Mouse (Mus musculus) gastrocnemius, adult 2 months (tissue): ENCODE measurements around the gene Sox18. TPM values are rescaled to one million over a fixed set of nuclear protein-coding genes. Genes with fewer than 3 reads are reported as not detected.

Experiments
- DNase-seq: peaks from one replicate; pipeline ENCODE4 v3.0.0; 2022
- H3K27ac ChIP-seq: fragments of 200-600 bp; 2 replicates; pipeline ENCODE4 v1.8.1; 2022; ENCODE audit warnings: mild to moderate bottlenecking
- H3K4me3 ChIP-seq: fragments of 200-600 bp; 2 replicates; pipeline ENCODE4 v1.8.1; 2022; ENCODE audit warnings: mild to moderate bottlenecking, moderate library complexity
- CTCF ChIP-seq: fragments of 200-600 bp; IDR thresholded peaks from 2 replicates; pipeline ENCODE4 v1.8.1; 2022; ENCODE audit warnings: antibody characterized with exemption, mild to moderate bottlenecking, moderate library complexity
- intact Hi-C: fragments of 180-260 bp; cut with DNase I; formaldehyde crosslinking; loops from one replicate; pipeline ENCODE4 v1.15.1; 2025
- total RNA-seq, 2 experiments: library from RNA; stranded (reverse); gene quantifications; 2 replicates each; pipeline ENCODE4 v1.2.3; 2021

Sox18 gene
- total RNA-seq, 2 experiments from 2014 or later, result 10.4 to 15.3 TPM

- no peak for DNase-seq
- peak; percentile 58 for TF ChIP-seq CTCF
- Histone ChIP-seq H3K27ac (no peak overlapping the region), H3K4me3 (no peak overlapping the region)
- intact Hi-C loops, result no loop called here
These were observed 48.0 kb downstream of the Sox18 start for GRCm38 (mm10) chr2:181623401-181623800.

Other genes with a start within 250 kb of the Sox18 start
- 1 to 10 TPM; 4.9 to 6.7 TPM for gene Zbtb46, start 212.2 kb downstream of the Sox18 start, total RNA-seq
- not detected for gene Abhd16b, start 178.4 kb downstream of the Sox18 start, total RNA-seq
- 10 to 100 TPM; 47.0 to 52.5 TPM for gene Tpd52l2, start 174.5 kb downstream of the Sox18 start, total RNA-seq
- 10 to 100 TPM; 43.7 to 46.6 TPM for gene Dnajc5, start 151.2 kb downstream of the Sox18 start, total RNA-seq
- gene Uckl1, start 86.7 kb downstream of the Sox18 start, total RNA-seq, result 10 to 100 TPM; 26.1 to 29.1 TPM
- 10 to 100 TPM; 31.1 to 36.5 TPM for gene Prpf6, start 79.8 kb downstream of the Sox18 start, total RNA-seq
- 10 to 100 TPM; 17.6 to 20.3 TPM for gene Zfp512b, start 78.8 kb downstream of the Sox18 start, total RNA-seq
- 1 to 10 TPM; 1.5 to 1.7 TPM for gene Samd10, start 72.4 kb downstream of the Sox18 start, total RNA-seq
- gene Gm29797, start 14.6 kb downstream of the Sox18 start, total RNA-seq, result not detected
- gene Tcea2, start 8.7 kb upstream of the Sox18 start, total RNA-seq, result 1 to 10 TPM; 6.9 to 7.6 TPM
- 1 to 10 TPM; 2.7 to 2.8 TPM for gene Rgs19, start 22.3 kb upstream of the Sox18 start, total RNA-seq
- not detected for gene Lkaaear1, start 26.8 kb upstream of the Sox18 start, total RNA-seq
- not detected for gene Oprl1, start 43.4 kb upstream of the Sox18 start, total RNA-seq
- not detected for gene Myt1, start 91.7 kb upstream of the Sox18 start, total RNA-seq
- 10 to 100 TPM; 37.2 to 47.1 TPM for gene Pcmtd2, start 166.2 kb upstream of the Sox18 start, total RNA-seq
- gene Polr3k, start 192.7 kb upstream of the Sox18 start, total RNA-seq, result 10 to 100 TPM in 1 of 2 experiments, 1 to 10 TPM in 1; 9.4 to 10.0 TPM